In genomic region chr9:102096825-102097224, GRCm38 (mm10) we compare ENCODE assay signal across 19 mouse cellular contexts.
DNase-seq lines count a peak whose midpoint lies in the region; ATAC-seq lines count a peak whose summit lies in the region.
"Had no signal": no experiment of that assay in that cellular context is flagged by ENCODE, and none has a peak within 500 bp of the region (broad histone marks: within the 10 kb centered on the region; RNA-seq: fewer than 3 reads in every experiment).

No protein-coding gene starts in this region.

- DNase-seq in midbrain, embryonic 14.5 days, result no peak
- DNase-seq in cerebellum, adult 9-11 months, result peak; percentile 38
- DNase-seq in layer of hippocampus, adult 8-10 months (ENCODE audit: low spot score in 2 of 2), result no peak
- DNase-seq: adrenal gland, adult 8-10 months; heart, postnatal 4 days; kidney, adult 11 months; kidney, postnatal 10 days; layer of hippocampus, postnatal 36 days; retina, postnatal 1 day; thymus, adult 2 months had no signal

- no peak overlapping the region for H3K9ac ChIP-seq in forebrain, embryonic 15.5 days (replicated peaks)
- no peak overlapping the region for H3K9ac ChIP-seq in forebrain, embryonic 16.5 days (replicated peaks; ENCODE audit: low read depth, low read length)
- H3K9ac ChIP-seq in midbrain, embryonic 14.5 days (replicated peaks; ENCODE audit: low read length), result no peak overlapping the region
- H3K9ac ChIP-seq in midbrain, embryonic 13.5 days (replicated peaks), result no peak overlapping the region
- H3K9ac ChIP-seq in intestine, embryonic 16.5 days (ENCODE audit: low read depth, low read length), result no peak overlapping the region
- H3K9ac ChIP-seq: heart, embryonic 15.5 days; limb, embryonic 15.5 days; liver, embryonic 15.5 days had no signal

- H3K4me3 ChIP-seq in forebrain, embryonic 15.5 days, result no peak overlapping the region
- H3K4me3 ChIP-seq in forebrain, embryonic 16.5 days (replicated peaks; ENCODE audit: low read length), result no peak overlapping the region
- no peak overlapping the region for H3K4me3 ChIP-seq in midbrain, embryonic 14.5 days (replicated peaks; ENCODE audit: low read depth, low read length)
- H3K4me3 ChIP-seq in midbrain, embryonic 13.5 days (replicated peaks), result no peak overlapping the region
- H3K4me3 ChIP-seq in intestine, embryonic 16.5 days (ENCODE audit: low read length), result no peak overlapping the region
- H3K4me3 ChIP-seq: heart, embryonic 15.5 days; limb, embryonic 15.5 days; liver, embryonic 15.5 days had no signal

- WGBS in forebrain, embryonic 15.5 days, result 24% methylated on average over 7 of the region's 7 CpGs
- WGBS in forebrain, embryonic 16.5 days, result 21% methylated on average over 7 of the region's 7 CpGs
- 24% methylated on average over 7 of the region's 7 CpGs for WGBS in midbrain, embryonic 14.5 days
- WGBS in midbrain, embryonic 13.5 days, result 20% methylated on average over 7 of the region's 7 CpGs
- WGBS in intestine, embryonic 16.5 days, result 37% methylated on average over 7 of the region's 7 CpGs

- ATAC-seq in forebrain, embryonic 15.5 days (replicated peaks), result no peak
- ATAC-seq in forebrain, embryonic 16.5 days, result no peak
- ATAC-seq in midbrain, embryonic 14.5 days (ENCODE audit: low FRiP score, low TSS enrichment), result no peak
- no peak for ATAC-seq in midbrain, embryonic 13.5 days
- no peak for ATAC-seq in intestine, embryonic 16.5 days
- ATAC-seq: hindbrain, postnatal 0 days had no signal

- no peaks in the 10 kb centered on the region for H3K27me3 ChIP-seq in forebrain, embryonic 15.5 days
- no peaks in the 10 kb centered on the region for H3K27me3 ChIP-seq in forebrain, embryonic 16.5 days (replicated peaks; ENCODE audit: control insufficient read depth, insufficient read depth, low read length)
- no peaks in the 10 kb centered on the region for H3K27me3 ChIP-seq in midbrain, embryonic 14.5 days (ENCODE audit: control insufficient read depth, insufficient read depth, low read length)
- H3K27me3 ChIP-seq in midbrain, embryonic 13.5 days, result no peaks in the 10 kb centered on the region
- H3K27me3 ChIP-seq in intestine, embryonic 16.5 days (replicated peaks; ENCODE audit: control insufficient read depth, insufficient read depth, low read length), result no peaks in the 10 kb centered on the region
- H3K27me3 ChIP-seq: heart, embryonic 15.5 days; limb, embryonic 15.5 days; liver, embryonic 15.5 days had no signal

- H3K9me3 ChIP-seq in forebrain, embryonic 15.5 days, result 0 out of 2 replicates have a peak, but pooled peaks cover 2% of the 10 kb centered on the region
- no peaks in the 10 kb centered on the region for H3K9me3 ChIP-seq in forebrain, embryonic 16.5 days (ENCODE audit: control insufficient read depth, low read length)
- 0 out of 2 replicates have a peak, but pooled peaks cover 3% of the 10 kb centered on the region for H3K9me3 ChIP-seq in midbrain, embryonic 14.5 days (ENCODE audit: control insufficient read depth, low read length)
- no peaks in the 10 kb centered on the region for H3K9me3 ChIP-seq in midbrain, embryonic 13.5 days
- H3K9me3 ChIP-seq in intestine, embryonic 16.5 days (ENCODE audit: control insufficient read depth, low read length), result no peaks in the 10 kb centered on the region
- H3K9me3 ChIP-seq: heart, embryonic 15.5 days; limb, embryonic 15.5 days; liver, embryonic 15.5 days had no signal

- no peak overlapping the region for H3K4me2 ChIP-seq in forebrain, embryonic 15.5 days (replicated peaks)
- H3K4me2 ChIP-seq in forebrain, embryonic 16.5 days (ENCODE audit: low read length), result no peak overlapping the region
- H3K4me2 ChIP-seq in midbrain, embryonic 14.5 days (ENCODE audit: low read length), result no peak overlapping the region
- no peak overlapping the region for H3K4me2 ChIP-seq in midbrain, embryonic 13.5 days (replicated peaks)
- H3K4me2 ChIP-seq in intestine, embryonic 16.5 days (ENCODE audit: low read depth, low read length), result no peak overlapping the region
- H3K4me2 ChIP-seq: heart, embryonic 15.5 days; limb, embryonic 15.5 days; liver, embryonic 15.5 days had no signal

- peaks cover 4% of the 10 kb centered on the region; the same call in 1 of the 2 replicates for H3K4me1 ChIP-seq in forebrain, embryonic 15.5 days
- no peaks in the 10 kb centered on the region for H3K4me1 ChIP-seq in forebrain, embryonic 16.5 days (replicated peaks; ENCODE audit: control insufficient read depth, insufficient read depth, low read length)
- H3K4me1 ChIP-seq in midbrain, embryonic 14.5 days (ENCODE audit: control insufficient read depth, insufficient read depth, low read length), result peaks cover 8% of the 10 kb centered on the region; the same call in 1 of the 2 replicates
- peaks cover 12% of the 10 kb centered on the region for H3K4me1 ChIP-seq in midbrain, embryonic 13.5 days (replicated peaks)
- H3K4me1 ChIP-seq in intestine, embryonic 16.5 days (ENCODE audit: control insufficient read depth, insufficient read depth, low read length), result no peaks in the 10 kb centered on the region
- H3K4me1 ChIP-seq: heart, embryonic 15.5 days; limb, embryonic 15.5 days; liver, embryonic 15.5 days had no signal

- no peaks in the 10 kb centered on the region for H3K36me3 ChIP-seq in forebrain, embryonic 15.5 days
- H3K36me3 ChIP-seq in forebrain, embryonic 16.5 days (ENCODE audit: control insufficient read depth, insufficient read depth), result no peaks in the 10 kb centered on the region
- H3K36me3 ChIP-seq in midbrain, embryonic 14.5 days (ENCODE audit: control insufficient read depth, insufficient read depth, low read length), result no peaks in the 10 kb centered on the region
- no peaks in the 10 kb centered on the region for H3K36me3 ChIP-seq in midbrain, embryonic 13.5 days
- no peaks in the 10 kb centered on the region for H3K36me3 ChIP-seq in intestine, embryonic 16.5 days (ENCODE audit: control insufficient read depth, insufficient read depth, low read length)
- H3K36me3 ChIP-seq: heart, embryonic 15.5 days; limb, embryonic 15.5 days; liver, embryonic 15.5 days had no signal

- H3K27ac ChIP-seq in forebrain, embryonic 15.5 days (replicated peaks), result 0 out of 2 replicates have a peak overlapping the region, but pooled peaks have one; percentile 4
- no peak overlapping the region for H3K27ac ChIP-seq in forebrain, embryonic 16.5 days (ENCODE audit: low read length)
- 0 out of 2 replicates have a peak overlapping the region, but pooled peaks have one; percentile 5 for H3K27ac ChIP-seq in midbrain, embryonic 14.5 days (replicated peaks; ENCODE audit: low read depth, low read length)
- no peak overlapping the region for H3K27ac ChIP-seq in midbrain, embryonic 13.5 days
- no peak overlapping the region for H3K27ac ChIP-seq in intestine, embryonic 16.5 days (ENCODE audit: low read length)
- H3K27ac ChIP-seq: heart, embryonic 15.5 days; hindbrain, postnatal 0 days; limb, embryonic 15.5 days; liver, embryonic 15.5 days; macrophage had no signal

Comparison
In these comparisons a context has a peak if more than half of its experiments do, and no peak if none do; other contexts are left out.
1. H3K27ac ChIP-seq: peak in forebrain, embryonic 15.5 days (single experiment) and midbrain, embryonic 14.5 days (single experiment); none in forebrain, embryonic 16.5 days (single experiment), midbrain, embryonic 13.5 days (single experiment) and intestine, embryonic 16.5 days (single experiment).